Comparison of ENCODE assay signal across 23 mouse cellular contexts in the genomic region with DNA sequence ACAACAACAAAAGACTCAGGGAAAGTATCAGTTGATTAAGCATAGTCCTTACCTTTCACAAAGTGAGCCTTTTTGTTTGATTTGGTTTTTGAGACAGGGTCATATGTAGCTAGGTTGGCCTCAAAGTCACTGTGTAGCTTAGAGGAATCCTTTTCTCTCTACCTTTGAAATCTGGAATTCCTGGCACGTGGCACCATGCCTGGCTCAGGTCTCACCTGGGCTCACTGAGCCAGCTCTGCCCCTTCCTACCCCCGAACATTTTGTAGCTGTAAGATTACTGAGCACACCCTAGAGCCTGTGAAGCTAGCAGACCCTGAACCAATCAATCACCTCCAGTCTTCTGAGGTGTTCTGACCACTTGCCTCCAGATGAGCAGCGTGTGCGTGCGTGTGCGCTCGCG. TPM values are rescaled to one million over a fixed set of nuclear protein-coding genes. Genes with fewer than 3 reads are reported as not detected.
A peak's percentile ranks its signal among the peaks of the same experiment; 100 is the strongest.
DNase-seq lines count a peak whose midpoint lies in the region; ATAC-seq and TF ChIP-seq lines count a peak whose summit lies in the region.
"Had no signal": no experiment of that assay in that cellular context is flagged by ENCODE, and none has a peak within 500 bp of the region (broad histone marks: within the 10 kb centered on the region; RNA-seq: fewer than 3 reads in every experiment).

No protein-coding gene starts in this region.

- no peak overlapping the region for H3K27ac ChIP-seq in forebrain, embryonic 11.5 days (ENCODE audit: low read depth, low read length)
- H3K27ac ChIP-seq in forebrain, embryonic 13.5 days, result no peak overlapping the region
- no peak overlapping the region for H3K27ac ChIP-seq in heart, embryonic 13.5 days (replicated peaks)
- H3K27ac ChIP-seq in heart, embryonic 11.5 days (ENCODE audit: low read depth, low read length), result no peak overlapping the region
- no peak overlapping the region for H3K27ac ChIP-seq in kidney, adult 2 months (ENCODE audit: insufficient read depth, low read depth, low read length)
- H3K27ac ChIP-seq in macrophage, result peak overlapping the region; percentile 21; the same call in 1 of the 2 replicates

- H3K4me2 ChIP-seq in forebrain, embryonic 11.5 days (ENCODE audit: low read depth, low read length, severe bottlenecking), result no peak overlapping the region
- no peak overlapping the region for H3K4me2 ChIP-seq in forebrain, embryonic 13.5 days
- no peak overlapping the region for H3K4me2 ChIP-seq in heart, embryonic 13.5 days
- no peak overlapping the region for H3K4me2 ChIP-seq in heart, embryonic 11.5 days

- DNase-seq in forebrain, embryonic 11.5 days (ENCODE audit: low spot score), result peak; percentile 40
- DNase-seq in kidney, adult 2 months, result peak; percentile 54
- no peak for DNase-seq in kidney, adult 11 months
- no peak for DNase-seq in adrenal gland, adult 18-20 months (ENCODE audit: low spot score in 2 of 2)
- DNase-seq: adrenal gland, adult 2 months; adrenal gland, adult 8-10 months; adrenal gland, postnatal 10 days; adrenal gland, postnatal 14 days; adrenal gland, postnatal 25 days; adrenal gland, postnatal 36 days; B cell, adult 2 months; cerebellum, adult 11 months; cerebellum, adult 11-12 months; cerebellum, adult 18-20 months had no signal

- no peaks in the 10 kb centered on the region for H3K36me3 ChIP-seq in forebrain, embryonic 11.5 days (ENCODE audit: control insufficient read depth, insufficient read depth, low read length)
- H3K36me3 ChIP-seq in forebrain, embryonic 13.5 days (ENCODE audit: poor library complexity, severe bottlenecking), result peaks cover 56% of the 10 kb centered on the region
- H3K36me3 ChIP-seq in heart, embryonic 13.5 days, result peaks cover 84% of the 10 kb centered on the region
- H3K36me3 ChIP-seq in heart, embryonic 11.5 days (ENCODE audit: control insufficient read depth, insufficient read depth, low read length), result peaks cover 13% of the 10 kb centered on the region
- H3K36me3 ChIP-seq in kidney, adult 2 months (ENCODE audit: control insufficient read depth, insufficient read depth, low read length), result no peaks in the 10 kb centered on the region
- peaks cover 30% of the 10 kb centered on the region; the same call in 1 of the 2 replicates for H3K36me3 ChIP-seq in macrophage (ENCODE audit: inconsistent target)
- H3K36me3 ChIP-seq: G1E had no signal

- TF ChIP-seq POLR2A in kidney, adult 2 months (IDR thresholded peaks at IDR 0.05; ENCODE audit: low read depth, low read length), result no peak

- no peak for ATAC-seq in forebrain, embryonic 11.5 days (replicated peaks; ENCODE audit: low FRiP score)
- ATAC-seq in forebrain, embryonic 13.5 days, result no peak
- ATAC-seq in heart, embryonic 13.5 days (ENCODE audit: extremely low read depth, insufficient number of reproducible peaks, low FRiP score, low TSS enrichment), result peak; percentile 9; the same call in 1 of the 2 replicates
- ATAC-seq in heart, embryonic 11.5 days (replicated peaks; ENCODE audit: insufficient number of reproducible peaks, low FRiP score, low TSS enrichment), result no peak
- ATAC-seq: activated CD4-positive, CD25-positive, alpha-beta regulatory T cell, adult 4 months; CD4-positive, CD25-positive, alpha-beta regulatory T cell, adult 4 months; Patski had no signal

- peaks cover 88% of the 10 kb centered on the region for H3K79me2 ChIP-seq in macrophage (ENCODE audit: inconsistent target)

- no peaks in the 10 kb centered on the region for H3K4me1 ChIP-seq in forebrain, embryonic 11.5 days (replicated peaks; ENCODE audit: control insufficient read depth, insufficient read depth, low read length)
- peaks cover 10% of the 10 kb centered on the region for H3K4me1 ChIP-seq in forebrain, embryonic 13.5 days
- H3K4me1 ChIP-seq in heart, embryonic 13.5 days, result peaks cover 42% of the 10 kb centered on the region
- H3K4me1 ChIP-seq in heart, embryonic 11.5 days (ENCODE audit: control insufficient read depth, insufficient read depth, low read length), result peaks cover 15% of the 10 kb centered on the region
- H3K4me1 ChIP-seq in kidney, adult 2 months (ENCODE audit: control insufficient read depth, insufficient read depth, low read length), result peaks cover 45% of the 10 kb centered on the region

- TF ChIP-seq CTCF in kidney, adult 2 months (conservative IDR thresholded peaks at IDR 0.05; ENCODE audit: insufficient read depth, insufficient read length, low read depth, low read length), result no peak

- H3K4me3 ChIP-seq in forebrain, embryonic 11.5 days (ENCODE audit: low read depth, low read length), result no peak overlapping the region
- H3K4me3 ChIP-seq in forebrain, embryonic 13.5 days, result no peak overlapping the region
- H3K4me3 ChIP-seq in heart, embryonic 13.5 days, result no peak overlapping the region
- no peak overlapping the region for H3K4me3 ChIP-seq in heart, embryonic 11.5 days (ENCODE audit: low read depth, low read length)
- H3K4me3 ChIP-seq in kidney, adult 2 months (ENCODE audit: insufficient read depth, low read depth, low read length), result no peak overlapping the region
- H3K4me3 ChIP-seq in macrophage (ENCODE audit: inconsistent target), result no peak overlapping the region

- 99% methylated on average over 8 of the region's 8 CpGs for WGBS in forebrain, embryonic 11.5 days
- WGBS in forebrain, embryonic 13.5 days, result 94% methylated on average over 8 of the region's 8 CpGs
- 92% methylated on average over 8 of the region's 8 CpGs for WGBS in heart, embryonic 13.5 days
- WGBS in heart, embryonic 11.5 days (ENCODE audit: insufficient replicate concordance), result 94% methylated on average over 8 of the region's 8 CpGs
- 76% methylated on average over 8 of the region's 8 CpGs for WGBS in kidney, adult 2 months
- WGBS in macrophage (ENCODE audit: missing documents), result 98% methylated on average over 8 of the region's 8 CpGs

- H3K27me3 ChIP-seq in forebrain, embryonic 11.5 days (ENCODE audit: control insufficient read depth, insufficient read depth, low read length), result no peaks in the 10 kb centered on the region
- no peaks in the 10 kb centered on the region for H3K27me3 ChIP-seq in forebrain, embryonic 13.5 days
- no peaks in the 10 kb centered on the region for H3K27me3 ChIP-seq in heart, embryonic 13.5 days (replicated peaks)
- H3K27me3 ChIP-seq in heart, embryonic 11.5 days (ENCODE audit: control insufficient read depth, insufficient read depth, low read length), result no peaks in the 10 kb centered on the region
- no peaks in the 10 kb centered on the region for H3K27me3 ChIP-seq in kidney, adult 2 months (replicated peaks; ENCODE audit: control insufficient read depth, insufficient read depth, low read length)
- H3K27me3 ChIP-seq: CH12.LX, Patski had no signal

- H3K9ac ChIP-seq in forebrain, embryonic 11.5 days (ENCODE audit: low read length), result no peak overlapping the region
- no peak overlapping the region for H3K9ac ChIP-seq in forebrain, embryonic 13.5 days
- no peak overlapping the region for H3K9ac ChIP-seq in heart, embryonic 13.5 days
- H3K9ac ChIP-seq in heart, embryonic 11.5 days (ENCODE audit: low read depth, low read length), result no peak overlapping the region

- no peaks in the 10 kb centered on the region for H3K9me3 ChIP-seq in forebrain, embryonic 11.5 days (ENCODE audit: control insufficient read depth, low read length)
- H3K9me3 ChIP-seq in forebrain, embryonic 13.5 days (replicated peaks), result no peaks in the 10 kb centered on the region
- H3K9me3 ChIP-seq in heart, embryonic 13.5 days, result no peaks in the 10 kb centered on the region
- no peaks in the 10 kb centered on the region for H3K9me3 ChIP-seq in heart, embryonic 11.5 days (replicated peaks; ENCODE audit: control insufficient read depth, low read length)
- H3K9me3 ChIP-seq: G1E had no signal

RNA-seq across cellular contexts. Expression of a gene that starts 58.4 kb away (rescaled TPM):
- 102 and 104 TPM in 2 replicates for polyA plus RNA-seq in forebrain, embryonic 11.5 days (2014; fragmentation: Nextera tagmentation; extraction: Ambion mirVana)
- 98.5 and 110 TPM in 2 replicates for polyA plus RNA-seq in forebrain, embryonic 13.5 days (2015; fragmentation: Nextera tagmentation; extraction: Ambion mirVana)
- 94.2 and 108 TPM in 2 replicates for polyA plus RNA-seq in heart, embryonic 13.5 days (2015; fragmentation: Nextera tagmentation; extraction: Ambion mirVana)
- polyA plus RNA-seq in heart, embryonic 11.5 days (2014; fragmentation: Nextera tagmentation; extraction: Ambion mirVana), result 55.1 and 60.1 TPM in 2 replicates
- polyA plus RNA-seq in kidney, adult 2 months (2012; rRNA removed), result 11.8 and 12.9 TPM in 2 replicates
- 1,000 to 10,000 TPM in 3 of 26 experiments, 100 to 1,000 TPM in 23; 182 to 1,452 (median 590) TPM for total RNA-seq in macrophage (2018; cell fraction: chromatin; rRNA removed)
- total RNA-seq in macrophage (2018; cell fraction: cytosol; rRNA removed), result 100 to 1,000 TPM in 25 of 26 experiments, 10 to 100 TPM in 1; 83.9 to 342 (median 173) TPM
- total RNA-seq in macrophage (2018; cell fraction: nucleus; rRNA removed), result 100 to 1,000 TPM; 125 to 674 (median 269) TPM
- 76.3 to 253 TPM (median 241 TPM) in 3 replicates for polyA plus RNA-seq in macrophage (2018)
- total RNA-seq in adrenal gland, adult 18-20 months (2021), result 10 to 100 TPM; 35.9 to 42.7 TPM

Comparison
In these comparisons a context has a peak if more than half of its experiments do, and no peak if none do; other contexts are left out.
1. DNase-seq: peak in forebrain, embryonic 11.5 days (single experiment) and kidney, adult 2 months (single experiment); none in kidney, adult 11 months (single experiment) and adrenal gland, adult 18-20 months (0 of 2).